Mouse (Mus musculus): ENCODE data around the gene Add1. TPM values are rescaled to one million over a fixed set of nuclear protein-coding genes. Genes with fewer than 3 reads are reported as not detected.

Gene Add1
- 202 TPM for polyA plus RNA-seq (2017; shearing (Covaris generic))

DNA sequence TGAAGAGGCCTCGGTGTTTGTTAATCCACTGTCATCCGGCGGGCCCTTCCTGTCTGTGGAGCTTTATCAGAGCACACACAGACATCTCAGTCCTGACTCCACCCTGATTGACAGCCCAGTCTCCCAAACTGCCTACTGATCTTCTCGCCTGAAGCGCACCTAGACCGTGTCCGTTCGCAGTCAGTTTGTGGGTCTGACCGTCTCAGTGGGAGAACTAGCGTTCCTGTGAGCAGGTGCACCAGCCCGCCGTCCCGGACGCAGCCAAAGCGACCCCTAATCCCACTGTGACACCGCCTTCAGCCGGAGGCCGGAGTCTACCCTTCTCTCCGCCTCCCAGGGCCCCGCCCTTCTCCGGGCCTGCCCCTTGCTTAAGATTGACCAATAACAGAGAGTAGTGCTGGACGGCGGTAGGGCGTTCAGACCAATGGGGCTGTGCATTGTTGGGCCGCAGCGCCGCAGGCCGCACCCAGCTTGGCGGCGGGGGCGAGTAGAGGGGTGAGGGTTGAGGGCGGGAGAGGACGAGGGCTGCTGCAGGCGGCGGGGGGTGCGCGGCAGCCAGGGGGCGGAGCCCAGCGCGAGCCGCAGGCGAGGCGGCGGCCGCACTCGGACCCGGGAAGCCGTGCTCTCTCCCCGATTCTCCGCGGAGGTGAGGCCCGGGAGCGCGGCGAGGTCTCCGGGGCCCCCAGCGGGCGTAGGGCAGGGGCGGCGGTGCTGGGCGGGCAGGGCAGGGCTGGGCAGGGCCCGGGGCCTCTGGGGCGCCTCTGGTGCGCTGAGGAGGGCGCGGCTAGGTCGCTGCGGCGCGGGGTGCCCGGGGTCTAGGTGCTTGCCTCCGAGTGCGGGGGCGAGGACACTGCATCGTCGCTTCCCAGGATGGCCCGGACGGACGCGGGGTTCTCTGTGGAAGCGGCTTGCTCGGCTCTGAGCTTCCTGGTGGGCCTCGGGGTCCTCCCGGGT is at the start of gene Add1:
TSS of gene Add1 (plus strand) at position 397 of the 954 bp plus-strand sequence.

DNA sequence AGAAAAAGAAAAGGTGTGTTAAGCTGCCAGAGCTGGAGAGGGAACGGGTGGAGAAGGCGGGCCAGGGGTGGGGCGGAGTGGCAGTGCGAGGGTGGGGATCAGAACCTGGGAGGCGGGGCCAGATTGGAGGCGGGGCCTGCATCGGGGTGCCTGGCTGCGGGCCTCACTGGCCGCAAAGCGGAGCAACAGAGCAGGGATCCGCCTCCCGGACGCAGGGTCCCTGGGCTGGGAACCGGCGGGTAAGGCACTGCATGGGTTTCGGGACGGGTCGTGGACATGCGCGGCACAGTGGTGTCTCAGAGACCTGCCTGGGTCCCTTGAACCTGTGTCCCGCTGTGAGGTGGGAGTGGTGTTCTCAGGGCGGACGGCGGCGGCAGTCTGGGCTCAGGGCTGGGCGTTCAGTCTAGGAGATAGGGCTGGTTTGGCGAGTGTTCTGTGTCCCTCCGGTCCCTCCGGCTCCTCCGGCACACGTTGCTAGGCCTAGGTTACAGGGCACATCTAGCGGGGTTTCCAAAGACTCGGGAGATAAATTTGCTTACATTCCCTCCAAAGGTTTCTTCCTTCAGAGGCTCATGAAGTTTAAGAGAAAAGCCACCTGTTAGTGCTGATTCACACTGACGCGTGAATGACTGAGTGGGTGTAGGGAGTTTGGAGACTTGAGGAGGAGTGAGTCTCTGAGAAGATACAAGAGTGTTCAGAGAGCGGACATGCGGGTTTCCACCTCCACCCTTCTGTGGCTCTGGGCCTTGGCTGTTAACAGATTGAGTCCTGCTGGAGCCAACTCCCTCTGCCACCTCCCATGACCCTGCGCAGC is 47.6 kb upstream of the Add1 start, which contains the start of gene Sh3bp2:
TSS of gene Sh3bp2 (plus strand) at position 176 of the 814 bp plus-strand sequence.

GRCm38 (mm10) chr5:34636481-34637287 is 63.2 kb downstream of the Add1 start, which contains the start of gene Mfsd10:
Gene Mfsd10 (minus strand): TSS chr5:34637212.

DNA sequence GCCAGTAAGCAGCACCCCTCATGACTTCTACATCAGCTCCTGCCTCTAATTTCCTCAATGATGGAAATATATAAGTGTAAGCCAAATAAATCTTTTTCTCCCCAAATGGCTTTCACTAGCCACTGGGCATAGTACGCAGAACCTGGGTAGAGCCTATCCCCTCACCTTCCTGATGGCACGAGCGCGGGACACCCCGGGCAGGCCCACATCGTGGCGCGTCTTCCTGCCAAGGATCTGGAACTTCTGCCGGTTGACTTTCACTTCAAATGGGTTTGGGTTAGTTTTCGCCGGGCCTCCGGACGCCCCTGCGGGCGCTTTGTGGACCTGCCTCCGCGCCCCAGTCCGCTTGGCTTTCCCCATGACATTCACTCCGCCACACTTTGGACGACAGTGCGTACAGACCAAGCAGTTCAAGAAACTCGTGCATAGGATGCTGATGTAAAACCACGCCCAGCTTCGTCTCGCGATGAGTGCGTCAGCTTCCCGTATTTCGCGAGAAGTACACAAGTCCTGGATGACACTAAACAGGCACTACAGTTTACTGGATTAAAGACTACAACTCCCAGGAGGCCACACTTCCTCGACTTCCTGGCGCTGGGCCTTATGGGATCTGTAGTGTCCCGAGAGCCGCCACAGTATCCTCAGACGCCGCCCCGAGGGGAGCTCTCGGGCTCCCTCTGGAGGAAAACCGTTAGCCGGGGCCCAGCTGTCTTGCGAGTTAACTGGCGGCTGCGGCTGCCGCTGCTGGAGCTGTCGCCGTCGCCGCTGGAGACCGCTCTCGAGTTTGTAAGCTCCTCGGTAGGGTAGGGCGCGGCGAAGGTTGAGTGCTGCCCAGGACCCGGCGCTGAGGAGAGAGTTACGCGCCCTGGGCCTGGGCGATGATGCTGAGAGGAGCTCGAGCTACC is 86.5 kb downstream of the Add1 start, which contains the start of the genes Nop14 and Grk4:
TSS of gene Nop14 (minus strand) at position 463 of the 905 bp plus-strand sequence.
TSS of gene Grk4 (plus strand) at position 694 of the 905 bp plus-strand sequence.

Other genes with a start within 250 kb of the Add1 start
- gene Rnf4, start 237.4 kb upstream of the Add1 start, polyA plus RNA-seq (2017; shearing (Covaris generic)), result 162 TPM
- 7.8 TPM for gene Fam193a, start 203.7 kb upstream of the Add1 start, polyA plus RNA-seq (2017; shearing (Covaris generic))
- gene Tnip2, start 59.7 kb upstream of the Add1 start, polyA plus RNA-seq (2017; shearing (Covaris generic)), result 31.8 TPM
- 17.6 TPM for gene Sh3bp2, start 47.8 kb upstream of the Add1 start, polyA plus RNA-seq (2017; shearing (Covaris generic))
- gene Mfsd10, start 63.5 kb downstream of the Add1 start, polyA plus RNA-seq (2017; shearing (Covaris generic)), result 99.8 TPM
- 38.3 TPM for gene Nop14, start 86.5 kb downstream of the Add1 start, polyA plus RNA-seq (2017; shearing (Covaris generic))
- gene Grk4, start 86.7 kb downstream of the Add1 start, polyA plus RNA-seq (2017; shearing (Covaris generic)), result 8.3 TPM
- gene Htt, start 188.1 kb downstream of the Add1 start, polyA plus RNA-seq (2017; shearing (Covaris generic)), result 8.4 TPM